Mouse (Mus musculus) monocyte, adult 5-6 weeks (primary cell): Measurements from ENCODE around the gene Gata3. TPM values are rescaled to one million over a fixed set of nuclear protein-coding genes. Genes with fewer than 3 reads are reported as not detected.

Source experiments
- ATAC-seq: fragments of 153-309, 156-312 bp; replicated peaks from 2 replicates; pipeline ENCODE4 v1.8.0; 2017; ENCODE audit warnings: mild to moderate bottlenecking; ENCODE audit not compliant: low TSS enrichment, insufficient number of reproducible peaks, severe bottlenecking, poor library complexity, low FRiP score
- total RNA-seq: library from RNA; stranded (forward); fragments of 200-1000, 200-491, 200-594 nt; gene quantifications from 3 replicates; pipeline ENCODE4 v1.2.3, GENCODE M21; 2017

Gata3 gene
- total RNA-seq, result 2.2 to 10.5 TPM (median 2.9 TPM) in 3 replicates

DNA sequence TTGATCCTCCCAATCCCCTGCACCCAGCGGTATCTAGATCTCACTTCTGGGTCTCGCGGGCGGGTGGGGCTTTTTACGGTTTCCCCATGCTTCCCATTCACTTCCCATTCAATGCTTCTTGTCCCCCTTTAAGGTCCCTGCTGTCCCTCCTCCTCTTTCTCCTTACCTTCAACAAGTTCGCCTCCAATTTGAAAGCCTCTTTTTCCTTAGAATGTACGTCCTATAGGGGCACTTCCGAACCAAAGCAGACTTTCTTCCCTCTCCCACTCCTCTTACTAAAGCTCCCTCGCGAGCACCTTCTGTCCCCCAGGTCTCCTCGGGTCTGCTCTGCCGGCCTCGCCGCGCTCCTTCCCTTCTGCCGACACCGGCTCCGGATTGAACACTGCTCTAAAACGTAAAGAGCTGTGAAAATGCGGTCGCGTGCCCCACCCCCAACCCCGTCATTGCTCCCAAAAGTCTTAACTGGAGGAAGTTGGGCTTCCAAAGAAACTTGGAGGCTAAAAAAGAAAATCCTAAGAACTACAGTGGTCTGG lies at the start of gene Gata3:
Gene Gata3 (minus strand): TSS at position 384 of the 533 bp plus-strand sequence.
- ATAC-seq, result no peak

DNA sequence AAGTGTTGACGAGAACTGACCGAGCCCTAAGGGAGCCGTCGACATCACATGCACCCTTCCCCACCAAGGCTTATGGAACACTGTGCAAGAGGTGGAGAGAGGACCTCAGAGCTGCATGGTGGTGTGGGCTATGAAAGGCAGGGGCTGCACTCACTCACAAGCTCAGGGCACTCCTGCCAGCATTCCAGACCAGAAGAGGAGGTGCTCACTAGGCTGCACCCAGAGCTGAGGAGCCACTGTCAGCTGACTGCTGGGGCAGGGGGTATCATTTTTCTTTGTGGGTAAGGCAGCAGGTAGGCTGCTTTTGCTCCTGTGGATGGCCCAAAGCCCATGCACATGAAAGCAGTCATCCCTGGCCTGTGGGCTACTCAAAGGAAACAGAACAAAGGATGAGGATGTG lies 49.4 kb upstream of the Gata3 start:
- ATAC-seq, result no peak

GRCm38 (mm10) chr2:9935965-9936364 lies 46.1 kb upstream of the Gata3 start:
- no peak for ATAC-seq

- ATAC-seq, result no peak
Observed at GRCm38 (mm10) chr2:9926905-9927283, 37.1 kb upstream of the Gata3 start.

DNA sequence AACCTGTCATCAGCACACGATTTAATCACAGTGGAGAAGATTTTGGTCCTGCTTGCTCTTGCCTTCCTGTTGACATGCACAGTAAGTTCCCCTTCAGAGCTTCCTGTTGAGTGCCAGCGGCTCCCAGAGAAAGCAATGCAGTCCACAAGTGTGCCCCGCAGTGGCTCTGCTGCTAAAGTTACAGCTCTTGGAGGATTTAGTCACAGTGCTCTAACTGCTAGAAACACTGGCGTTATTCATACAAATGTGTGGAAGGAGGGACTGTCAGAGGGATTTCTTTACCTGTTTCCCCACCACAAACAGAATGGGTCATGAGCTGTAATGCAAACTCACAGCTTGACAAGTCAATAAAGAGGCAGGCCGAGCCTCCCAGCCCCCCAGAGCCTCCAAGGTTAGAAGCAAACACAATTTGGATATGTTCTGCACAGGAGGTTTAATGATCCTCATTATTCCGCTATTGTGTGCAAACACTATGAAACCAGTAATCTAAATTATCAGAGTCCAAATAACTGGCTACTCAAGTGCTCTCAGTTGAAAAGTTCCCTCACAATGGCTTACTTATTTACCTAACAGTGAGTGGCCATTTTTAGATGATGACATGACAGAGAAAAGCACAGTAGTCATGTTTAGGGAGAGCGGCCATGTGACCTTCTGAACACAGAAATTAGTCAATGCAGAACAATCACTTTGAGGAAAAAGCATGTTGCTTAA lies 36.5 kb upstream of the Gata3 start:
- ATAC-seq, result peak; percentile 51; the same call in 1 of the 2 replicates

DNA sequence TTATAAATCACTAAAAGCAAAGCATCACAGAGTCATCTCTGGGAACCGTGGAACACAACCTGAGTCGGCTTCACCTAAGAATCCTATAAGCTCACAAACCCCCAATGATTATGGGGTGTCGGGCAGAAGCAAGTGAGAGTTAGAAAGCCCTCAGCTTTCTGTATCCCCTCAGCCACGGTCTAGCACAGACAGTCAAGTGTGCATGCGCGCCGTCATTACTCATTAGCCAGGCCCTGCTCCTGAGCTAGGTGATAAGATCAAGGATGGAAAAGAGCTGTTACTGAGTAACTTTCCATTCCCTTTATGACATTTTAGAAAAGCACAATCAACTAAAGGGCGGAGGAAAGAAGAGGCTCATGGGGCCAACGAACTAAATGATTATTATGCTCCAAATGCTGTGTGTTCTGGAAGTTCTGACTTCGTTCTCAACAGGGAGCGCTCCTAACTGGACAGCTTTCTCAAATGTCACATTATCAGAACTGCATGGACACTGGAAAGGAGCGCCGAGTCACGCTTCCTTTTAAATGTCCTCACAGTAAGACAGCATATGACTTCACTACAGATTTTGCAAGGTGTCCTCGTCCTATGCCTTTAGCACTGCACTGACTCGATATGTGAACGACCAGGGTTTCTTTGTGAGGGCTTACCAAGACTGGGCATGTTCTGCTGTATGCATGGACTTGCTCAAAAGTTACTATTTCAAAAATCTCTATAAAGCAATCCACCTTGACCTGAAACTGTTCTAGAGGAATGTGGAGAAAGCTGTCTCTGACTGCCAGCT lies 29.0 kb upstream of the Gata3 start:
- no peak for ATAC-seq

DNA sequence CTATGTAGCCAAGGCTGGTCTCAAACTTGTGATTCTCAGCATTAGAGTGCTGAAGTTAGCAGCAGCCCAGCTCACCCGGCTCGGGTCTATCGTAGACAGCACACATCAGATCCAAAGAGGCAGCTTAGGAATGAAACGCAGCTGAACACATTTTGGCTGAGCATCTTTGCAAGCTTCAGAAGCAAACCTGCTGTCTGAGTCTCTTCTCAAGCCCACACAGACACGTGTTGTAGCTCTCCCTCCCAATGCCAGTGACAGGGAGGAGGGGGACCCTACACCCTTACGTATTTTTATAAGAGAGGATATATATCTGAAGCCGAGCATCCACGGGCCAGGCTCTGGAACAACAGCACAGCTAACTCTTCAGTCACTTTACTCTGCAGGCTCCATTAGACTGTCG lies 27.8 kb upstream of the Gata3 start:
- no peak for ATAC-seq

GRCm38 (mm10) chr2:9905995-9906394 lies 16.2 kb upstream of the Gata3 start:
- no peak for ATAC-seq

DNA sequence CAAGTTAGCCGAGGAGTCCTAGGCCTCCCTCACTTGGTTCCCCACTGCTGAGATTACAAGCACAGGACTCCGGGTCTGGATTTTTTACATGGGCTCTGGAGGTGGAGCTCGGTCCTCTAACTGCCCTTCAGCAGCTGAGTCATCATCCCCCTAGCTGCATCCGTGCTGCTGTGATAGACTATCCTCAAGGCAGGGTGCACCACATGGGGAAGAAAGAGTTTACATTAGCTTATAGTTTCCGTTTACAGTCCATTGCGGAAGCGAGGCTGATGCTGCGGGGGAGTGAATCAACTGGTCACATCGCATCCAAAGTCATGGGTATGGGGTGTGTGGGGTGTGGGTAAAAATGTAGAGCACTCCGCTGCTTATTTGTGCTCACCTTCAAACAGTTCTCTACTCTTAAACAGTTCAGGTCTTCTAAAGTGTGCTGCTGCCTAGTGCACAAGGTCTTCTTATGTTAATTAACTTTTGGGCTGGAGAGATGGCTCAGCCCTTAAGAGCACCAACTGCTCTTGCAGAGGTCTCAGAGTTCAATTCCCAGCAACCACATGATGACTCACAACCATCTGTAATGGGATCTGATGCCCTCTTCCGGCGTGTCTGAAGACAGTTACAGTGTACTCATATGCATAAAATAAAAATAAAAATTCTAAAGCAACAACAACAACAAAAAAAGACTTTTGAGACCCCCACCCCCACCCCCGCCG lies 14.2 kb upstream of the Gata3 start:
- ATAC-seq, result no peak

GRCm38 (mm10) chr2:9897846-9898245 lies 8.0 kb upstream of the Gata3 start:
- no peak for ATAC-seq

GRCm38 (mm10) chr2:9896097-9896770 lies 6.4 kb upstream of the Gata3 start:
- ATAC-seq, result no peak

DNA sequence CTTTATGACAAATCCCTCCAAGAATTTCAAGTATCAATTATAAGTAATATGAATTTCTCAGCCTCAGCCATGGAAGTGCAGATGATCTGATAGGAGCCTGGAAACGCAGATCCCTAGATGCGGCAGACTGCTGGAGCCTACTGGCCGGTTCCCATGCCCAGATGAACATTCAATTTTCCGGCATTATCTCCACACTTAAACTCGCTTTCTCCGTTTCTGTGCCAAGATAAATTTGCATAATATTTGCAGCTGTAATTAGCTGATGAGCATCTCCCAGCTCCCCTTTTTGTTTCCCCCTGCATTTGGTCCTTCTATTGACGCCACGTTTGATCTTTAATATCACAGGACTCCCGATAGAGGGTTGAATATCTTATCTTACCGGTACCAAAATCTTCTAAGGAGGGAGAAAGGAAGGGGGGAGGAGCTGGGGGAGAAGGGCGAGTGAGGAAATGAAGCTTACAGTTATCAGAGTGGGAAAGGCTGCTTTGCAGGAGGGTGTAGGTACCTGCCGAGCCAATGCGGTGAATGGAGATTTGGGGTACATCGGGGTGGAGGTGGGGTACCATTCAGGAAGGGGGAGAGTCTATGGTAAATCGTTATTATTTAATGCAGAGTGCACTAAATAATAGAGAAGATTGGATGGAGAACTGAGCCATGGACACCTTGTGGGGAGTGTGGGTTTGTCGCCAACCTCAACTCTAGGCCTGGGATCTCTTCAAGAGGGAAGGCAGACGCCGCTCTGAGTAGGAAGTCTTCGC lies 5.2 kb upstream of the Gata3 start:
- no peak for ATAC-seq

DNA sequence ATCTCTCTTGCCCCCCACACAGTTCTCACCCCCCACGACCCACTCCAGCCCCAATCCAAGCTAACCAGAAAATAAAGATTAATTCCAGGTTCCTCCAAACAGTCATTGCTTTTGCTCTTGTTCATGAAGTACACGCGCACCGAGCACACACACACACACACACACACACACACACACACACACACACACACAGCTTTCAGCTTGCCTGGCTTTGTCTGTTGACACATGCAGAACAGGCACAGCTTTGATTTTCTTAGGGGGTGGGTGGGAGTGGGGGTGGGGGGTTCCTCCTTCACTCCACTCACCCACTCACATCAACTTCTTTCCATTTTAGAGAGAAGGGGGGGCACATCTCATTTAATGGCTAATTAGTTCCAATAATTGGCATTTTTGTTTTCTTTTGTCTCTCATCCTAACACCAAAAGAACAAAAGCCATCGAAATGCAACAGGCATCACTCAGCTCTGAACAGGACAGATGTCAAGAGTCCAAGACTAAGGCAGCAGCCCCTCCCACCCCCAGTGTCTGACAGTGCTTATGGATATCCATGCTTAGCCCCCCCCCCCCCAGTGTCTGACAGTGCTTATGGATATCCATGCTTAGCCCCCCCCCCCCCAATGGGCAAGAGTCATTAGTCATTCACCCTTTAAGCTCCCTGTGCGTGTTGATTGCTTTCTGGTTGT lies 3.6 kb upstream of the Gata3 start:
- ATAC-seq, result no peak

DNA sequence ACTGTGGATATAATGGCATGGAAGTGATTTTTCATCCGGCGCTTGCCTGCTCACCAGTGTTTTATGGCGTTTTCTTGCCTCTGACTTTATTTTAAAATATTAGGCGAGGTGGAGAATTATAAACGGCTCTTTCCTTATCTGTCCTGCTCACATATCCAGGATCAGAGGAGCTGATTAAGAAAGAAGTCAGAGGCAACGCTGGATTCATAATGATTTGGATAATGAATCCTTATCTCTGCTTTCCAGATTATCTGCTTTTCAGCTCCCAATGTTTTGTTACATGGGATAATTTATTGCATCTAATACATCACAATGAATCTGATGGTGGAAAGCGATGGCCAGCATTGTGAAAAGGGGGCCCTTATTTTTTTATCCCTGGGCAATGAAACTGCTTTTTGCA lies 2.7 kb upstream of the Gata3 start:
- ATAC-seq, result no peak

- no peak for ATAC-seq
Observed at GRCm38 (mm10) chr2:9890906-9891305, 1.1 kb upstream of the Gata3 start.

DNA sequence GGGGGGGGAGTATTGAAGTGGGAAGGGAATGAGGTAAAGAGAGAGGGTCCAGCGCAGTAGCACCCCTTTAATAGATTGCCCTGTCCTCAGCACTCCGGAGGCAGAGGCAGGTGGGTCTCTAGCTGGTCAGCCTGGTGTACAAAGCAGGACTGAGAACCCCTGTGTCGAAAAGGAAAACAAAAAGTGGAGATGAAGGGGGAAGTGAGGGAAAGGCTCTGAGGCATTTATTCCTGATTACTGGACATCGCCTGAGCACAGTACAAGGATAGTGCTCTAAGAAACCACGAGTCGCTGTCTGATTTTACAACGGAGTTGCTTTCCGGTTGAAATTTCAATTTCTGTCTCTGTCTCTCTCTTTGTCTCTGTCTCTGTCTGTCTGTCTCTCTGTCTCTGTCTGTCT lies 417 bp upstream of the Gata3 start:
- no peak for ATAC-seq

GRCm38 (mm10) chr2:9888913-9889650 lies 752 bp downstream of the Gata3 start, which contains the start of gene 9230102O04Rik:
TSS of gene 9230102O04Rik (minus strand) at chr2:9889540.
- ATAC-seq, result 0 out of 2 replicates have a peak, but pooled peaks have one; percentile 23
